Mouse (Mus musculus): ENCODE data around the gene Gpr75. TPM values are rescaled to one million over a fixed set of nuclear protein-coding genes. Genes with fewer than 3 reads are reported as not detected.

Gpr75 gene
- 0.02 TPM in 2 replicates for polyA plus RNA-seq (2012; rRNA removed)

GRCm38 (mm10) chr11:30885171-30885871 is at the start of gene Gpr75, which contains the start of gene Asb3:
Gene Gpr75, plus strand, starts transcription at chr11:30885358.
Gene Asb3, plus strand, starts transcription at chr11:30885416.

Other genes starting within 250 kb of the Gpr75 start
- 2.9 and 3.2 TPM in 2 replicates for gene Acyp2, start 235.8 kb upstream of the Gpr75 start, polyA plus RNA-seq (2012; rRNA removed)
- 14.4 and 17.8 TPM in 2 replicates for gene Psme4, start 113.6 kb upstream of the Gpr75 start, polyA plus RNA-seq (2012; rRNA removed)
- gene Asb3, start 58 bp downstream of the Gpr75 start, polyA plus RNA-seq (2012; rRNA removed): 4.1 and 4.7 TPM in 2 replicates
- gene Erlec1, start 69.0 kb downstream of the Gpr75 start, polyA plus RNA-seq (2012; rRNA removed): 9.9 TPM in 2 replicates
- 24.9 and 30.2 TPM in 2 replicates for gene Chac2, start 101.0 kb downstream of the Gpr75 start, polyA plus RNA-seq (2012; rRNA removed)